Comparison of ENCODE assay signal across 17 mouse cellular contexts in genomic region chr2:91622356-91622755, GRCm38 (mm10). TPM values are rescaled to one million over a fixed set of nuclear protein-coding genes. Genes with fewer than 3 reads are reported as not detected.
DNase-seq lines count a peak whose midpoint lies in the region.
"Had no signal": no experiment of that assay in that cellular context is flagged by ENCODE, and none has a peak within 500 bp of the region (broad histone marks: within the 10 kb centered on the region; RNA-seq: fewer than 3 reads in every experiment).

No protein-coding gene starts in this region.

- H3K4me3 ChIP-seq in heart, embryonic 10.5 days: no peak overlapping the region

- no peak overlapping the region for H3K27ac ChIP-seq in heart, embryonic 10.5 days

- no peaks in the 10 kb centered on the region for H3K27me3 ChIP-seq in heart, embryonic 10.5 days (ENCODE audit: insufficient read depth, poor library complexity, severe bottlenecking)
- H3K27me3 ChIP-seq: CH12.LX, Patski had no signal

- no peaks in the 10 kb centered on the region for H3K9me3 ChIP-seq in heart, embryonic 10.5 days
- H3K9me3 ChIP-seq: G1E had no signal

- 89% methylated on average over 5 of the region's 5 CpGs for WGBS in heart, embryonic 10.5 days

- H3K36me3 ChIP-seq in heart, embryonic 10.5 days: peaks cover 62% of the 10 kb centered on the region

- H3K4me1 ChIP-seq in heart, embryonic 10.5 days: no peaks in the 10 kb centered on the region

- DNase-seq in heart, adult 11 months: peak; percentile 64
- no peak for DNase-seq in heart, adult 8-10 months (ENCODE audit: low spot score)
- DNase-seq in heart, embryonic 10.5 days (ENCODE audit: low spot score): peak; percentile 71
- DNase-seq in heart, postnatal 4 days: no peak
- DNase-seq: adrenal gland, adult 2 months; adrenal gland, adult 8-10 months; adrenal gland, postnatal 10 days; adrenal gland, postnatal 14 days; adrenal gland, postnatal 25 days; adrenal gland, postnatal 36 days; B cell, adult 2 months; cerebellum, adult 11 months; cerebellum, adult 11-12 months; cerebellum, adult 18-20 months had no signal

RNA-seq across cellular contexts. Expression of gene F2, which starts 13.9 kb away (rescaled TPM):
- total RNA-seq in heart, adult 8-10 months (2022): under 1 TPM in 2 of 4 experiments, not detected in 2; 0.16 to 0.25 TPM
- 0.73 and 15.9 TPM in 2 replicates for polyA plus RNA-seq in heart, embryonic 10.5 days (2016; fragmentation: Nextera tagmentation; extraction: Ambion mirVana)
- under 1 TPM; 0.14 to 0.31 TPM for total RNA-seq in heart, postnatal 4 days (2021)
- polyA plus RNA-seq: Patski had no signal

RNA-seq across cellular contexts. Expression of gene Zfp408, which starts 27.2 kb away (rescaled TPM):
- 1 to 10 TPM; 2.6 to 4.1 (median 2.9) TPM for total RNA-seq in heart, adult 8-10 months (2022)
- polyA plus RNA-seq in heart, embryonic 10.5 days (2016; fragmentation: Nextera tagmentation; extraction: Ambion mirVana): 7.4 and 10.4 TPM in 2 replicates
- total RNA-seq in heart, postnatal 4 days (2021): 10 to 100 TPM; 12.7 to 13.9 TPM

RNA-seq across cellular contexts. Expression of gene Arhgap1, which starts 27.3 kb away (rescaled TPM):
- 10 to 100 TPM; 20.6 to 24.6 (median 22.2) TPM for total RNA-seq in heart, adult 8-10 months (2022)
- polyA plus RNA-seq in heart, embryonic 10.5 days (2016; fragmentation: Nextera tagmentation; extraction: Ambion mirVana): 212 and 229 TPM in 2 replicates
- 10 to 100 TPM; 83.1 to 84.8 TPM for total RNA-seq in heart, postnatal 4 days (2021)

Comparison
In these comparisons a context has a peak if more than half of its experiments do, and no peak if none do; other contexts are left out.
1. DNase-seq: peak in heart, adult 11 months (single experiment) and heart, embryonic 10.5 days (single experiment); none in heart, adult 8-10 months (single experiment) and heart, postnatal 4 days (single experiment).